ENCODE assay signal across 8 mouse cellular contexts in genomic region chr3:106684830-106685229, GRCm38 (mm10). TPM values are rescaled to one million over a fixed set of nuclear protein-coding genes. Genes with fewer than 3 reads are reported as not detected.
DNase-seq lines count a peak whose midpoint lies in the region; ATAC-seq lines count a peak whose summit lies in the region.

Gene Lrif1 (plus strand): TSS chr3:106684987.

- H3K27ac ChIP-seq in hindbrain, embryonic 11.5 days (ENCODE audit: low read depth, low read length), result peak within 1 kb of the TSS; percentile 53
- H3K27ac ChIP-seq in lung, embryonic 16.5 days (ENCODE audit: low read length), result peak within 1 kb of the TSS; percentile 39; the same call in 1 of the 2 replicates

- peak within 1 kb of the TSS; percentile 31 for H3K4me2 ChIP-seq in hindbrain, embryonic 11.5 days (replicated peaks; ENCODE audit: low read depth, low read length)
- H3K4me2 ChIP-seq in lung, embryonic 16.5 days (ENCODE audit: low read depth, low read length), result peak within 1 kb of the TSS; percentile 68

- peak within 1 kb of the TSS; percentile 62 for H3K9ac ChIP-seq in hindbrain, embryonic 11.5 days (ENCODE audit: low read depth, low read length)
- peak within 1 kb of the TSS; percentile 65 for H3K9ac ChIP-seq in lung, embryonic 16.5 days (ENCODE audit: low read length)

- peak; percentile 88 for DNase-seq in MN1 (ENCODE audit: low spot score)
- peak; percentile 85 for DNase-seq in cerebellum, adult 9-11 months
- DNase-seq in hindbrain, embryonic 11.5 days (ENCODE audit: low spot score), result peak; percentile 87
- DNase-seq in layer of hippocampus, adult 9-11 months, result peak; percentile 90
- peak; percentile 62 for DNase-seq in ovary, adult 18-20 months (ENCODE audit: low spot score)
- peak; percentile 56 to 57 for DNase-seq in thymus, postnatal 10 days (ENCODE audit: low spot score in 2 of 2)

- ATAC-seq in frontal cortex, adult (ENCODE audit: low TSS enrichment), result peak; percentile 100
- ATAC-seq in hindbrain, embryonic 11.5 days (ENCODE audit: low FRiP score), result peak; percentile 97
- ATAC-seq in lung, embryonic 16.5 days (ENCODE audit: low read depth), result peak; percentile 96

- no peaks in the 10 kb centered on the region for H3K27me3 ChIP-seq in hindbrain, embryonic 11.5 days (ENCODE audit: control insufficient read depth, insufficient read depth, low read length)
- H3K27me3 ChIP-seq in lung, embryonic 16.5 days (ENCODE audit: control insufficient read depth, insufficient read depth, low read depth, low read length), result no peaks in the 10 kb centered on the region

- H3K4me3 ChIP-seq in hindbrain, embryonic 11.5 days (ENCODE audit: low read depth, low read length), result peak within 1 kb of the TSS; percentile 43
- peak within 1 kb of the TSS; percentile 57 for H3K4me3 ChIP-seq in lung, embryonic 16.5 days (ENCODE audit: low read length)

- no peaks in the 10 kb centered on the region for H3K9me3 ChIP-seq in hindbrain, embryonic 11.5 days (ENCODE audit: control insufficient read depth, low read length)
- H3K9me3 ChIP-seq in lung, embryonic 16.5 days (ENCODE audit: control insufficient read depth, low read length), result no peaks in the 10 kb centered on the region

- no peaks in the 10 kb centered on the region for H3K36me3 ChIP-seq in hindbrain, embryonic 11.5 days (ENCODE audit: control insufficient read depth, insufficient read depth, low read length)
- H3K36me3 ChIP-seq in lung, embryonic 16.5 days (ENCODE audit: control insufficient read depth, insufficient read depth, low read length), result no peaks in the 10 kb centered on the region

- no peaks in the 10 kb centered on the region for H3K4me1 ChIP-seq in hindbrain, embryonic 11.5 days (replicated peaks; ENCODE audit: control insufficient read depth, insufficient read depth, low read length)
- no peaks in the 10 kb centered on the region for H3K4me1 ChIP-seq in lung, embryonic 16.5 days (replicated peaks; ENCODE audit: control insufficient read depth, insufficient read depth, low read length)

- WGBS in hindbrain, embryonic 11.5 days, result under 1% methylated on average over 20 of the region's 20 CpGs
- under 1% methylated on average over 20 of the region's 20 CpGs for WGBS in lung, embryonic 16.5 days

RNA-seq across cellular contexts. Expression of gene Lrif1, which starts in this region (rescaled TPM):
- 19.6 and 21.8 TPM in 2 replicates for polyA plus RNA-seq in hindbrain, embryonic 11.5 days (2014; fragmentation: Nextera tagmentation; extraction: Ambion mirVana)
- 14.8 and 17.9 TPM in 2 replicates for polyA plus RNA-seq in lung, embryonic 16.5 days (2015; fragmentation: Nextera tagmentation; extraction: Ambion mirVana)

Comparison
In these comparisons a context has a peak if more than half of its experiments do, and no peak if none do; other contexts are left out.
1. Peak in every context shown above with its lines: DNase-seq, ATAC-seq, H3K4me3 ChIP-seq and H3K27ac ChIP-seq.